Mouse (Mus musculus) MEL (cell line): ENCODE data around the gene Aifm3. TPM values are rescaled to one million over a fixed set of nuclear protein-coding genes. Genes with fewer than 3 reads are reported as not detected.

Experiments
- DNase-seq: peaks from one replicate; pipeline ENCODE4 v3.0.0; 2011; ENCODE audit warnings: low read depth, low spot score
- H3K27ac ChIP-seq: 2 replicates; pipeline ENCODE4 v1.5.1; 2012; ENCODE audit warnings: low read depth, mild to moderate bottlenecking, control low read depth, low read length, moderate library complexity; ENCODE audit not compliant: control insufficient read depth
- H3K27me3 ChIP-seq, 2 experiments: fragments of 150-350 bp in 1 of 2; sonication (generic) in 1 of 2; 2 replicates each; pipeline ENCODE4 v1.6.1; 2012; ENCODE audit warnings: low read length in 2 of 2, mild to moderate bottlenecking in 2 of 2, improper control_type of control experiment in 1 of 2, moderate library complexity in 1 of 2; ENCODE audit not compliant: insufficient read depth in 2 of 2, control insufficient read depth in 1 of 2
- H3K36me3 ChIP-seq, 2 experiments: 2 replicates each; pipeline ENCODE4 v1.6.1; 2012 to 2014; ENCODE audit warnings: low read length in 2 of 2, improper control_type of control experiment in 1 of 2, inconsistent platforms in 1 of 2, mild to moderate bottlenecking in 1 of 2; ENCODE audit not compliant: insufficient read depth in 2 of 2, control insufficient read depth in 1 of 2
- H3K4me1 ChIP-seq, 2 experiments: fragments of 150-350 bp in 1 of 2; sonication (generic) in 1 of 2; 2 replicates each; pipeline ENCODE4 v1.6.1; 2012; ENCODE audit warnings: low read length in 2 of 2, improper control_type of control experiment in 1 of 2, mild to moderate bottlenecking in 1 of 2; ENCODE audit not compliant: insufficient read depth in 2 of 2, control insufficient read depth in 1 of 2
- H3K4me3 ChIP-seq, 2 experiments: fragments of 150-350 bp in 1 of 2; sonication (generic) in 1 of 2; 2 replicates each; pipeline ENCODE4 v1.5.1; 2012; ENCODE audit warnings: low read depth in 2 of 2, low read length in 2 of 2, mild to moderate bottlenecking in 2 of 2, moderate library complexity in 2 of 2, control low read depth in 1 of 2, improper control_type of control experiment in 1 of 2; ENCODE audit not compliant: control insufficient read depth in 1 of 2, insufficient read depth in 1 of 2
- H3K79me2 ChIP-seq: 2 replicates; pipeline ENCODE4 v1.6.1; 2012; ENCODE audit warnings: mild to moderate bottlenecking, low read length, moderate library complexity; ENCODE audit not compliant: control insufficient read depth, poor library complexity, insufficient read depth
- H3K9ac ChIP-seq: 2 replicates; pipeline ENCODE4 v1.6.1; 2012; ENCODE audit warnings: low read depth, mild to moderate bottlenecking, control low read depth, low read length, moderate library complexity; ENCODE audit not compliant: control insufficient read depth, poor library complexity, severe bottlenecking
- H3K9me3 ChIP-seq: fragments of 150-350 bp; sonication (generic); replicated peaks from 2 replicates; pipeline ENCODE4 v1.6.1; 2012; ENCODE audit warnings: mild to moderate bottlenecking, low read length, improper control_type of control experiment, moderate library complexity; ENCODE audit not compliant: insufficient read depth
- BHLHE40 ChIP-seq: IDR thresholded peaks from 2 replicates; pipeline ENCODE4 v1.6.1; 2012; ENCODE audit warnings: low read depth, mild to moderate bottlenecking, inconsistent platforms, low read length, improper control_type of control experiment, borderline replicate concordance
- CHD2 ChIP-seq: IDR thresholded peaks from 2 replicates; pipeline ENCODE4 v1.6.1; 2011; ENCODE audit warnings: low read length, improper control_type of control experiment
- CTCF ChIP-seq, 3 experiments: IDR thresholded peaks in 2 of 3; conservative IDR thresholded peaks in 1 of 3; 2 replicates each; pipeline ENCODE4 v1.5.1; 2011 to 2012; ENCODE audit warnings: low read length in 3 of 3, low read depth in 2 of 3, mild to moderate bottlenecking in 2 of 3, improper control_type of control experiment in 1 of 3, inconsistent platforms in 1 of 3, mixed read lengths in 1 of 3, moderate library complexity in 1 of 3; ENCODE audit not compliant: control insufficient read depth in 1 of 3, insufficient read depth in 1 of 3, poor library complexity in 1 of 3, severe bottlenecking in 1 of 3
- ELF1 ChIP-seq: IDR thresholded peaks from 2 replicates; pipeline ENCODE4 v1.6.1; 2014; ENCODE audit warnings: low read depth, mild to moderate bottlenecking, inconsistent platforms, low read length, improper control_type of control experiment, moderate library complexity
- ETS1 ChIP-seq: IDR thresholded peaks from 2 replicates; pipeline ENCODE4 v1.6.1; 2012; ENCODE audit warnings: low read depth, mild to moderate bottlenecking, inconsistent platforms, low read length, improper control_type of control experiment, moderate library complexity
- GABPA ChIP-seq: IDR thresholded peaks from 2 replicates; pipeline ENCODE4 v1.6.1; 2012; ENCODE audit warnings: low read depth, mild to moderate bottlenecking, inconsistent platforms, low read length, improper control_type of control experiment, moderate library complexity
- GATA1 ChIP-seq: IDR thresholded peaks from 2 replicates; pipeline ENCODE4 v1.6.1; 2011; ENCODE audit warnings: low read depth, low read length, improper control_type of control experiment
- HCFC1 ChIP-seq: IDR thresholded peaks from 2 replicates; pipeline ENCODE4 v1.6.1; 2012; ENCODE audit warnings: low read depth, mild to moderate bottlenecking, inconsistent platforms, low read length, improper control_type of control experiment, moderate library complexity
- JUND ChIP-seq: IDR thresholded peaks from 2 replicates; pipeline ENCODE4 v1.6.1; 2011; ENCODE audit warnings: low read depth, mild to moderate bottlenecking, improper control_type of control experiment, low read length
- KAT2A ChIP-seq: conservative IDR thresholded peaks from 2 replicates; pipeline ENCODE4 v1.6.1; 2012; ENCODE audit warnings: low read depth, low read length, improper control_type of control experiment, inconsistent platforms
- MAX ChIP-seq: IDR thresholded peaks from 2 replicates; pipeline ENCODE4 v1.6.1; 2011; ENCODE audit warnings: low read length, improper control_type of control experiment
- MAZ ChIP-seq: IDR thresholded peaks from 2 replicates; pipeline ENCODE4 v1.6.1; 2012; ENCODE audit warnings: low read depth, mild to moderate bottlenecking, inconsistent platforms, low read length, improper control_type of control experiment
- MXI1 ChIP-seq: IDR thresholded peaks from 2 replicates; pipeline ENCODE4 v1.6.1; 2011; ENCODE audit warnings: mild to moderate bottlenecking, low read depth, low read length, improper control_type of control experiment
- MYB ChIP-seq: IDR thresholded peaks from 2 replicates; pipeline ENCODE4 v1.6.1; 2011; ENCODE audit warnings: mild to moderate bottlenecking, low read depth, low read length, improper control_type of control experiment
- MYC ChIP-seq: IDR thresholded peaks from 2 replicates; pipeline ENCODE4 v1.6.1; 2011; ENCODE audit warnings: low read depth, mild to moderate bottlenecking, low read length, improper control_type of control experiment, moderate library complexity
- NELFE ChIP-seq: IDR thresholded peaks from 2 replicates; pipeline ENCODE4 v1.6.1; 2011; ENCODE audit warnings: low read depth, low read length, improper control_type of control experiment
- NRF1 ChIP-seq: IDR thresholded peaks from 2 replicates; pipeline ENCODE4 v1.6.1; 2014; ENCODE audit warnings: low read depth, mild to moderate bottlenecking, inconsistent platforms, low read length, improper control_type of control experiment, moderate library complexity; ENCODE audit not compliant: poor library complexity, insufficient read depth, severe bottlenecking
- POLR2A ChIP-seq, 2 experiments: IDR thresholded peaks; 2 replicates each; pipeline ENCODE4 v1.6.1; 2011 to 2012; ENCODE audit warnings: low read length in 2 of 2, mild to moderate bottlenecking in 2 of 2, control low read depth in 1 of 2, improper control_type of control experiment in 1 of 2, low read depth in 1 of 2, moderate library complexity in 1 of 2; ENCODE audit not compliant: control insufficient read depth in 1 of 2, insufficient read depth in 1 of 2, poor library complexity in 1 of 2
- POLR2AphosphoS2 ChIP-seq: IDR thresholded peaks from 2 replicates; pipeline ENCODE4 v1.6.1; 2011; ENCODE audit warnings: low read length, improper control_type of control experiment
- POLR2AphosphoS5 ChIP-seq: IDR thresholded peaks from 2 replicates; pipeline ENCODE4 v1.6.1; 2012; ENCODE audit warnings: low read depth, borderline replicate concordance, mild to moderate bottlenecking, inconsistent platforms, low read length, moderate library complexity, mixed read lengths
- RCOR1 ChIP-seq: IDR thresholded peaks from 2 replicates; pipeline ENCODE4 v1.6.1; 2012; ENCODE audit warnings: low read depth, mild to moderate bottlenecking, inconsistent platforms, low read length, improper control_type of control experiment
- SIN3A ChIP-seq: IDR thresholded peaks from 2 replicates; pipeline ENCODE4 v1.6.1; 2012; ENCODE audit warnings: low read length, improper control_type of control experiment, inconsistent platforms
- SMC3 ChIP-seq: IDR thresholded peaks from 2 replicates; pipeline ENCODE4 v1.6.1; 2011; ENCODE audit warnings: low read depth, low read length, improper control_type of control experiment
- TBP ChIP-seq: IDR thresholded peaks from 2 replicates; pipeline ENCODE4 v1.8.0; 2011; ENCODE audit warnings: low read depth, low read length, improper control_type of control experiment
- TCF12 ChIP-seq: IDR thresholded peaks from 2 replicates; pipeline ENCODE4 v1.6.1; 2014; ENCODE audit warnings: low read depth, mild to moderate bottlenecking, inconsistent platforms, low read length, improper control_type of control experiment, moderate library complexity
- USF1 ChIP-seq: IDR thresholded peaks from 2 replicates; pipeline ENCODE4 v1.6.1; 2014; ENCODE audit warnings: low read depth, mild to moderate bottlenecking, inconsistent platforms, low read length, improper control_type of control experiment, moderate library complexity
- ZKSCAN1 ChIP-seq: IDR thresholded peaks from 2 replicates; pipeline ENCODE4 v1.6.1; 2012; ENCODE audit warnings: low read depth, mild to moderate bottlenecking, inconsistent platforms, low read length, improper control_type of control experiment, moderate library complexity
- ZMIZ1 ChIP-seq: IDR thresholded peaks from 2 replicates; pipeline ENCODE4 v1.6.1; 2012; ENCODE audit warnings: low read depth, mild to moderate bottlenecking, inconsistent platforms, low read length, improper control_type of control experiment, moderate library complexity
- polyA plus RNA-seq, 2 experiments: library from polyadenylated mRNA; stranded (reverse) in 1 of 2; unstranded in 1 of 2; fragments of >175 nt in 1 of 2; fragments of >200 nt in 1 of 2; gene quantifications; 2 replicates each; pipeline versions ENCODE4 v1.2.1 to v1.2.4; 2012; ENCODE audit warnings: low replicate concordance in 2 of 2, low read depth in 1 of 2; ENCODE audit not compliant: insufficient read length in 2 of 2, insufficient read depth in 1 of 2, missing spikeins in 1 of 2
- total RNA-seq: library from RNA; depleted of rRNA; stranded (reverse); fragments of 300-350 nt; gene quantifications from 2 replicates; pipeline ENCODE4 v1.2.3, GENCODE M21; 2012

The Aifm3 gene
- total and polyA plus RNA-seq, 3 experiments, result 0.23 to 0.52 TPM; not detected in 1

DNA sequence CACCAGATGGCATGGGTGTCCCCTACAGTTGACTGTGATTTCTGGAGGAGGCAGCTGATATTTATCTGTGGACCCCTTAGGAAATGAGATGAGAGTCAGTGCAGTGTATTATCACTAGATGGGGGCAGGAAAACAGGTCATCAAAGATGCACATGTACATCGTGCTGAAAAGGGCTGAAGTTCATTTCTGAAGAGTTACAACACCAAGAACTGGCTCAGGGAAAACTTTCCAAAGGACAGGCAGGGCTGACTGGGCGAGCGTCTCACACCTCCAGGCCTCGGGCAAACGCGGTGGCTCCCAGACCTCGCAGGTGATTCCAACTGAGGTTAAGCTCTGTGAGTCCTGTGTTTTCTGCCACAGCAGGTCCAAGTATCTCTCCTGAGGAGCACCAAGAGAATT, 63.4 kb downstream of the Aifm3 start:
- no peak for DNase-seq
- Histone ChIP-seq H3K4me1 (peaks cover 6 to 21% of the 10 kb centered on the region in 2 experiments), H3K79me2 (no peaks in the 10 kb centered on the region), H3K27me3 (peaks cover 0 to under 1% of the 10 kb centered on the region in 2 experiments; a peak in 1 of 4 replicates), H3K27ac (no peak overlapping the region), H3K36me3 (peaks cover 0 to 10% of the 10 kb centered on the region in 2 experiments; a peak in 2 of 4 replicates), H3K9me3 (no peaks in the 10 kb centered on the region), H3K4me3 (no peak overlapping the region), H3K9ac (no peak overlapping the region)
- TF ChIP-seq MYC, result no peak
- TF ChIP-seq ZKSCAN1, result no peak
- TF ChIP-seq NELFE, result no peak
- TF ChIP-seq MAZ, result no peak
- TF ChIP-seq GATA1, result no peak
- TF ChIP-seq TBP, result no peak
- TF ChIP-seq TCF12, result no peak
- TF ChIP-seq ELF1, result no peak
- no peak for TF ChIP-seq ETS1
- TF ChIP-seq SMC3, result no peak

DNA sequence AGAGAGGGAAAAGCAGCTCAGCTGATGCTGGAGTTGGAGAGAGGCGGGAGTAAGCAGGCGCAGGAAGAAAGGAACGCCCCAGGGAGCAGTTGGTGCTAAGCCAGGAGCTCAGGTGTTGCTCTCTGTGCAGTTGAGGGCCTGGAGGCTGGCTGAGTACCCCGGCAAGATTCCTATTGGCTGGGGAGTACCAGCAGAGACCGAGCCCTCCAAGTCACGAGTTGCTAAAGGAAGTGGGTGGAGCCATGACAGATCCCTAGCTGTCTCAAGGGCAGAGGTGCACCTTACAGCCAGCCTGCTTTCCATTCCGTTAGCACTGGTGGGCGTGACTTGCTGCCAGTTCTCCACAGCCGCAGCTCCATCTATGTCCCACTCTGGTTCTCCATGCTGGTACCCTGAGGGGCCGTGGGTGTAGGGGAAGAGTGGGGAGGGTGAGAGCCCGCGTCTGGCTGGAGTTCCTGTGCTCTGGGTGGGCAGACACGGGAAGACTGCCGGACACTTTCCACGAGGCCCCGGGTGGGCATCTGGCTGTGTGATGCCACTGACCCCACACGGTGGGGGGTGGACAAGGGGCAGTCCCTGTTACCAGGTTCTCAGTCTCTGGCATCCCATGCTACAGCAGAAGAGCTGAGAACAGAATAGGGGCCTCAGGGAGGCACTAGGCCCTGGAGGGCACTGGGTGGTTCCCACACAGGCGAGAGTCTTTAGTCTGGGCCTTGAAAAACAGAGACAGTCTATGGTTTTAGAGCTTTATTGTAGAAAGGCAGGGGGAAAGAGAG, 64.7 kb downstream of the Aifm3 start:
- Histone ChIP-seq H3K79me2 (no peaks in the 10 kb centered on the region), H3K9me3 (no peaks in the 10 kb centered on the region), H3K36me3 (peaks cover 0 to 10% of the 10 kb centered on the region in 2 experiments; a peak in 2 of 4 replicates), H3K27ac (peak overlapping the region; percentile 86), H3K27me3 (no peaks in the 10 kb centered on the region), H3K9ac (peak overlapping the region; percentile 63), H3K4me1 (peaks cover 6 to 30% of the 10 kb centered on the region in 2 experiments), H3K4me3 (peak overlapping the region; percentile 58 to 71)
- DNase-seq, result peak; percentile 96
- TF ChIP-seq ELF1, result no peak
- no peak for TF ChIP-seq POLR2AphosphoS5
- peak; percentile 43; the same call in 1 of the 2 replicates for TF ChIP-seq TCF12
- TF ChIP-seq POLR2AphosphoS2, result peak; percentile 30; the same call in 1 of the 2 replicates
- TF ChIP-seq POLR2A (IDR thresholded peaks at IDR 0.05; ENCODE audit: control insufficient read depth in 1 of 2, insufficient read depth in 1 of 2, low read depth in 1 of 2, low read length in 2 of 2, poor library complexity in 1 of 2), result peak in 1 of 2 experiments; percentile 59; a peak in 3 of 4 replicates
- no peak for TF ChIP-seq RCOR1
- no peak; the same call in 1 of the 2 replicates for TF ChIP-seq HCFC1
- peak; percentile 66; the same call in 1 of the 2 replicates for TF ChIP-seq BHLHE40
- peak; percentile 82 for TF ChIP-seq MXI1
- peak; percentile 83 for TF ChIP-seq ETS1
- TF ChIP-seq TBP, result 0 out of 2 replicates have a peak, but pooled peaks have one; percentile 28
- TF ChIP-seq GABPA, result no peak
- no peak for TF ChIP-seq MYB
- no peak for TF ChIP-seq JUND
- 0 out of 2 replicates have a peak, but pooled peaks have one; percentile 20 for TF ChIP-seq KAT2A
- TF ChIP-seq NRF1, result peak; percentile 37; the same call in 1 of the 2 replicates
- TF ChIP-seq ZMIZ1, result peak; percentile 74
- peak; percentile 70 for TF ChIP-seq SIN3A
- TF ChIP-seq MAZ, result peak; percentile 67; the same call in 1 of the 2 replicates
- TF ChIP-seq CHD2, result no peak
- TF ChIP-seq CTCF (IDR thresholded peaks at IDR 0.05 in 2 of 3, conservative IDR thresholded peaks at IDR 0.05 in 1 of 3; ENCODE audit: control insufficient read depth in 1 of 3, insufficient read depth in 1 of 3, low read depth in 2 of 3, low read length in 3 of 3, poor library complexity in 1 of 3, severe bottlenecking in 1 of 3), result no peak
- peak; percentile 88 for TF ChIP-seq USF1
- peak; percentile 51; the same call in 1 of the 2 replicates for TF ChIP-seq MYC
- peak; percentile 82 for TF ChIP-seq MAX
